Mouse (Mus musculus) lung, embryonic 16.5 days (tissue): ENCODE measurements around the gene Vmn2r68. TPM values are rescaled to one million over a fixed set of nuclear protein-coding genes. Genes with fewer than 3 reads are reported as not detected.

Experiments
- ATAC-seq: fragments of 200-750 bp; cut with Nextera tagmentation; 2 replicates; pipeline ENCODE4 v1.8.0; 2017; ENCODE audit warnings: low read depth, mild to moderate bottlenecking, moderate library complexity
- H3K27ac ChIP-seq: fragments of 300-500 bp; sonication (generic); 2 replicates; pipeline ENCODE4 v1.5.1; 2014; ENCODE audit warnings: mild to moderate bottlenecking, control low read depth, low read length
- H3K27me3 ChIP-seq: fragments of 300-500 bp; sonication (generic); 2 replicates; pipeline ENCODE4 v1.6.1; 2014; ENCODE audit warnings: low read depth, low read length, mixed read lengths; ENCODE audit not compliant: control insufficient read depth, insufficient read depth
- H3K36me3 ChIP-seq: fragments of 300-500 bp; sonication (generic); 2 replicates; pipeline ENCODE4 v1.6.1; 2014; ENCODE audit warnings: low read length; ENCODE audit not compliant: control insufficient read depth, insufficient read depth
- H3K4me1 ChIP-seq: fragments of 300-500 bp; sonication (generic); replicated peaks from 2 replicates; pipeline ENCODE4 v1.6.1; 2014; ENCODE audit warnings: low read length, mixed read lengths; ENCODE audit not compliant: control insufficient read depth, insufficient read depth
- H3K4me2 ChIP-seq: fragments of 300-500 bp; sonication (generic); 2 replicates; pipeline ENCODE4 v1.6.1; 2014; ENCODE audit warnings: low read depth, low read length, control low read depth
- H3K4me3 ChIP-seq: fragments of 300-500 bp; sonication (generic); 2 replicates; pipeline ENCODE4 v1.5.1; 2014; ENCODE audit warnings: mild to moderate bottlenecking, low read length, control low read depth
- H3K9ac ChIP-seq: fragments of 300-500 bp; sonication (generic); 2 replicates; pipeline ENCODE4 v1.6.1; 2014; ENCODE audit warnings: low read length, control low read depth
- H3K9me3 ChIP-seq: fragments of 300-500 bp; sonication (generic); 2 replicates; pipeline ENCODE4 v1.6.1; 2016; ENCODE audit warnings: low read length; ENCODE audit not compliant: control insufficient read depth
- polyA plus RNA-seq: library from polyadenylated mRNA; unstranded; fragments of >200 nt; fragmentation: Nextera tagmentation; extraction: Ambion mirVana; gene quantifications from 2 replicates; pipeline ENCODE4 v1.2.1, GENCODE M21; 2015

The Vmn2r68 gene
- not detected in 2 replicates for polyA plus RNA-seq

DNA sequence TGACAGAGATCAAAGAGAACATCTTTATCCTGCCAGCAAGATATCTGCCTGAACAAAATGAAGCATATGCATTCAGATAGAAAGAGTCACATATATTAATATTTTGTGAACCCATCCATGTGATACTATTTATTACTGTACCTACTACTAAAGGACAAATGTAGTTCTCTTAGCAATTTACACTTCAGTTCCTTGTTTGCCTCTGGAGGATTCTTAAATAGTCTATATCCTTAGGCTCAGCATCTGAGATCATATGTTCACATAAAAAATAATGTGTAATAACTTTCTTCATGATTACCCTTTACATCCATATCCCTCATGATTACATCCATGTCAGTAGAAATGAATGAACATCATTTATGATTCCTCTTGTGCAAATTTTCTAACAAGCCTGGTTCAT lies at the start of gene Vmn2r68:
TSS of gene Vmn2r68 (minus strand) at position 101 of the 400 bp plus-strand sequence.
- H3K27me3 ChIP-seq: no peaks in the 10 kb centered on the region
- H3K27ac ChIP-seq: no peak within 1 kb of the TSS
- ATAC-seq: no peak
- H3K4me2 ChIP-seq: no peak within 1 kb of the TSS
- no peaks in the 10 kb centered on the region for H3K9me3 ChIP-seq
- H3K36me3 ChIP-seq: no peaks in the 10 kb centered on the region
- H3K4me3 ChIP-seq: no peak within 1 kb of the TSS
- H3K9ac ChIP-seq: no peak within 1 kb of the TSS
- no peaks in the 10 kb centered on the region for H3K4me1 ChIP-seq

Other genes starting within 250 kb of the Vmn2r68 start
- gene Vmn2r66, start 225.5 kb downstream of the Vmn2r68 start, polyA plus RNA-seq: not detected in 2 replicates
- gene Vmn2r67, start 81.8 kb downstream of the Vmn2r68 start, polyA plus RNA-seq: not detected in 2 replicates
- gene Vmn2r69, start 178.1 kb upstream of the Vmn2r68 start, polyA plus RNA-seq: not detected in 2 replicates